Mouse (Mus musculus): ENCODE data around the gene Rasal1. TPM values are rescaled to one million over a fixed set of nuclear protein-coding genes. Genes with fewer than 3 reads are reported as not detected.

Gene Rasal1
- polyA plus RNA-seq, 1 experiment from 2014 or later = 1.9 TPM

- H3K4me3 ChIP-seq (ENCODE audit: low read length) = peak overlapping the region; percentile 19; the same call in 1 of the 2 replicates
- peak overlapping the region; percentile 39; the same call in 1 of the 2 replicates for H3K9ac ChIP-seq (ENCODE audit: low read depth, low read length)
- no peaks in the 10 kb centered on the region for H3K4me1 ChIP-seq (ENCODE audit: control insufficient read depth, insufficient read depth, low read depth, low read length)
- ATAC-seq = no peak
- H3K27ac ChIP-seq (ENCODE audit: low read depth, low read length) = no peak overlapping the region
- peak overlapping the region; percentile 49 for H3K4me2 ChIP-seq (ENCODE audit: low read length)
- peaks cover 2% of the 10 kb centered on the region; the same call in 1 of the 2 replicates for H3K27me3 ChIP-seq (replicated peaks; ENCODE audit: control insufficient read depth, insufficient read depth, low read length)
- H3K9me3 ChIP-seq (ENCODE audit: control insufficient read depth, low read length) = no peaks in the 10 kb centered on the region
- 6% methylated on average over 29 of the region's 29 CpGs for WGBS
- peaks cover 9% of the 10 kb centered on the region; the same call in 1 of the 2 replicates for H3K36me3 ChIP-seq (ENCODE audit: control insufficient read depth, insufficient read depth, low read length)
Observed at GRCm38 (mm10) chr5:120631128-120631527, 17.5 kb upstream of the Rasal1 start.

- Histone ChIP-seq H3K4me2 (ENCODE audit: low read length) (no peak overlapping the region), H3K4me3 (ENCODE audit: low read length) (no peak overlapping the region), H3K27ac (ENCODE audit: low read depth, low read length) (no peak overlapping the region), H3K4me1 (ENCODE audit: control insufficient read depth, insufficient read depth, low read depth, low read length) (no peaks in the 10 kb centered on the region), H3K36me3 (ENCODE audit: control insufficient read depth, insufficient read depth, low read length) (peaks cover 3% of the 10 kb centered on the region; the same call in 1 of the 2 replicates), H3K9me3 (ENCODE audit: control insufficient read depth, low read length) (no peaks in the 10 kb centered on the region), H3K9ac (ENCODE audit: low read depth, low read length) (no peak overlapping the region), H3K27me3 (replicated peaks; ENCODE audit: control insufficient read depth, insufficient read depth, low read length) (peaks cover 2% of the 10 kb centered on the region; the same call in 1 of the 2 replicates)
- WGBS = 90% methylated on average over 5 of the region's 5 CpGs
- no peak for ATAC-seq
Observed at GRCm38 (mm10) chr5:120631892-120632291, 16.7 kb upstream of the Rasal1 start.

- ATAC-seq = no peak
- Histone ChIP-seq H3K27ac (ENCODE audit: low read depth, low read length) (no peak within 1 kb of the TSS), H3K9ac (ENCODE audit: low read depth, low read length) (no peak within 1 kb of the TSS), H3K36me3 (ENCODE audit: control insufficient read depth, insufficient read depth, low read length) (no peaks in the 10 kb centered on the region), H3K27me3 (replicated peaks; ENCODE audit: control insufficient read depth, insufficient read depth, low read length) (peaks cover 2% of the 10 kb centered on the region; the same call in 1 of the 2 replicates), H3K4me2 (ENCODE audit: low read length) (no peak within 1 kb of the TSS), H3K4me3 (ENCODE audit: low read length) (no peak within 1 kb of the TSS), H3K4me1 (ENCODE audit: control insufficient read depth, insufficient read depth, low read depth, low read length) (no peaks in the 10 kb centered on the region), H3K9me3 (ENCODE audit: control insufficient read depth, low read length) (no peaks in the 10 kb centered on the region)
- 59% methylated on average over 9 of the region's 9 CpGs for WGBS
Observed at GRCm38 (mm10) chr5:120634131-120634530, 14.5 kb upstream of the Rasal1 start, which contains the start of gene Cfap73. TSS of gene Cfap73 (minus strand) at chr5:120634235.

- Histone ChIP-seq H3K36me3 (ENCODE audit: control insufficient read depth, insufficient read depth, low read length) (no peaks in the 10 kb centered on the region), H3K9ac (ENCODE audit: low read depth, low read length) (no peak overlapping the region), H3K4me2 (ENCODE audit: low read length) (no peak overlapping the region), H3K4me1 (ENCODE audit: control insufficient read depth, insufficient read depth, low read depth, low read length) (no peaks in the 10 kb centered on the region), H3K27ac (ENCODE audit: low read depth, low read length) (no peak overlapping the region), H3K9me3 (ENCODE audit: control insufficient read depth, low read length) (no peaks in the 10 kb centered on the region), H3K27me3 (replicated peaks; ENCODE audit: control insufficient read depth, insufficient read depth, low read length) (peaks cover under 1% of the 10 kb centered on the region; the same call in 1 of the 2 replicates), H3K4me3 (ENCODE audit: low read length) (no peak overlapping the region)
- 46% methylated on average over 5 of the region's 5 CpGs for WGBS
- ATAC-seq = no peak
Observed at GRCm38 (mm10) chr5:120634860-120635259, 13.8 kb upstream of the Rasal1 start.

- Histone ChIP-seq H3K27me3 (replicated peaks; ENCODE audit: control insufficient read depth, insufficient read depth, low read length) (no peaks in the 10 kb centered on the region), H3K4me2 (ENCODE audit: low read length) (no peak overlapping the region), H3K36me3 (ENCODE audit: control insufficient read depth, insufficient read depth, low read length) (no peaks in the 10 kb centered on the region), H3K4me1 (ENCODE audit: control insufficient read depth, insufficient read depth, low read depth, low read length) (no peaks in the 10 kb centered on the region), H3K9me3 (ENCODE audit: control insufficient read depth, low read length) (no peaks in the 10 kb centered on the region), H3K4me3 (ENCODE audit: low read length) (no peak overlapping the region), H3K27ac (ENCODE audit: low read depth, low read length) (no peak overlapping the region), H3K9ac (ENCODE audit: low read depth, low read length) (no peak overlapping the region)
- no peak for ATAC-seq
- 90% methylated on average over 5 of the region's 5 CpGs for WGBS
Observed at GRCm38 (mm10) chr5:120635633-120636032, 13.0 kb upstream of the Rasal1 start.

GRCm38 (mm10) chr5:120640094-120640493, 8.5 kb upstream of the Rasal1 start:
- no peak overlapping the region for H3K4me2 ChIP-seq (ENCODE audit: low read length)
- 96% methylated on average over 7 of the region's 7 CpGs for WGBS
- no peak overlapping the region for H3K27ac ChIP-seq (ENCODE audit: low read depth, low read length)
- H3K9me3 ChIP-seq (ENCODE audit: control insufficient read depth, low read length) = no peaks in the 10 kb centered on the region
- no peak overlapping the region for H3K9ac ChIP-seq (ENCODE audit: low read depth, low read length)
- no peaks in the 10 kb centered on the region for H3K36me3 ChIP-seq (ENCODE audit: control insufficient read depth, insufficient read depth, low read length)
- ATAC-seq = no peak
- no peak overlapping the region for H3K4me3 ChIP-seq (ENCODE audit: low read length)
- no peaks in the 10 kb centered on the region for H3K27me3 ChIP-seq (replicated peaks; ENCODE audit: control insufficient read depth, insufficient read depth, low read length)
- H3K4me1 ChIP-seq (ENCODE audit: control insufficient read depth, insufficient read depth, low read depth, low read length) = no peaks in the 10 kb centered on the region; the same call in 1 of the 2 replicates

- WGBS = 63% methylated on average over 14 of the region's 14 CpGs
- Histone ChIP-seq H3K27ac (ENCODE audit: low read depth, low read length) (no peak overlapping the region), H3K36me3 (ENCODE audit: control insufficient read depth, insufficient read depth, low read length) (no peaks in the 10 kb centered on the region), H3K4me2 (ENCODE audit: low read length) (no peak overlapping the region), H3K27me3 (replicated peaks; ENCODE audit: control insufficient read depth, insufficient read depth, low read length) (peaks cover 6% of the 10 kb centered on the region), H3K4me3 (ENCODE audit: low read length) (no peak overlapping the region), H3K9me3 (ENCODE audit: control insufficient read depth, low read length) (no peaks in the 10 kb centered on the region), H3K9ac (ENCODE audit: low read depth, low read length) (no peak overlapping the region; the same call in 1 of the 2 replicates), H3K4me1 (ENCODE audit: control insufficient read depth, insufficient read depth, low read depth, low read length) (peaks cover 4% of the 10 kb centered on the region)
- ATAC-seq = 0 out of 2 replicates have a peak, but pooled peaks have one; percentile 42
Observed at GRCm38 (mm10) chr5:120643365-120644085, 5.1 kb upstream of the Rasal1 start.

- 92% methylated on average over 3 of the region's 3 CpGs for WGBS
- no peak overlapping the region for H3K4me3 ChIP-seq (ENCODE audit: low read length)
- H3K27ac ChIP-seq (ENCODE audit: low read depth, low read length) = no peak overlapping the region
- ATAC-seq = no peak
- H3K27me3 ChIP-seq (replicated peaks; ENCODE audit: control insufficient read depth, insufficient read depth, low read length) = peaks cover 12% of the 10 kb centered on the region
- H3K9ac ChIP-seq (ENCODE audit: low read depth, low read length) = no peak overlapping the region
- H3K4me1 ChIP-seq (ENCODE audit: control insufficient read depth, insufficient read depth, low read depth, low read length) = peaks cover 11% of the 10 kb centered on the region
- H3K4me2 ChIP-seq (ENCODE audit: low read length) = no peak overlapping the region
- no peaks in the 10 kb centered on the region for H3K36me3 ChIP-seq (ENCODE audit: control insufficient read depth, insufficient read depth, low read length)
- no peaks in the 10 kb centered on the region for H3K9me3 ChIP-seq (ENCODE audit: control insufficient read depth, low read length)
Observed at GRCm38 (mm10) chr5:120644227-120644626, 4.4 kb upstream of the Rasal1 start.

- Histone ChIP-seq H3K4me1 (ENCODE audit: control insufficient read depth, insufficient read depth, low read depth, low read length) (peaks cover 13% of the 10 kb centered on the region), H3K27ac (ENCODE audit: low read depth, low read length) (no peak overlapping the region), H3K4me2 (ENCODE audit: low read length) (no peak overlapping the region), H3K36me3 (ENCODE audit: control insufficient read depth, insufficient read depth, low read length) (no peaks in the 10 kb centered on the region), H3K27me3 (replicated peaks; ENCODE audit: control insufficient read depth, insufficient read depth, low read length) (peaks cover 27% of the 10 kb centered on the region), H3K9me3 (ENCODE audit: control insufficient read depth, low read length) (no peaks in the 10 kb centered on the region), H3K4me3 (ENCODE audit: low read length) (no peak overlapping the region), H3K9ac (ENCODE audit: low read depth, low read length) (no peak overlapping the region)
- no peak for ATAC-seq
- WGBS = 53% methylated on average over 6 of the region's 6 CpGs
Observed at GRCm38 (mm10) chr5:120645851-120646250, 2.8 kb upstream of the Rasal1 start.

Data from hindbrain, embryonic 16.5 days (tissue).